Mouse (Mus musculus) heart, adult 2 months (tissue): ENCODE measurements around the gene Ankrd11.

Experiments used
- CTCF ChIP-seq: fragments of 200-600 bp; IDR thresholded peaks from 2 replicates; pipeline ENCODE4 v1.8.1; 2022; ENCODE audit warnings: antibody characterized with exemption, mild to moderate bottlenecking, moderate library complexity
- EP300 ChIP-seq: fragments of 200-500 bp; IDR thresholded peaks from 2 replicates; pipeline ENCODE4 v1.6.1; 2011; ENCODE audit warnings: low read depth, low read length, control low read depth; ENCODE audit not compliant: insufficient read depth
- POLR2A ChIP-seq: fragments of 200-500 bp; IDR thresholded peaks from 2 replicates; pipeline ENCODE4 v1.6.1; 2011; ENCODE audit warnings: mild to moderate bottlenecking, low read depth, low read length, control low read depth; ENCODE audit not compliant: insufficient read depth

DNA sequence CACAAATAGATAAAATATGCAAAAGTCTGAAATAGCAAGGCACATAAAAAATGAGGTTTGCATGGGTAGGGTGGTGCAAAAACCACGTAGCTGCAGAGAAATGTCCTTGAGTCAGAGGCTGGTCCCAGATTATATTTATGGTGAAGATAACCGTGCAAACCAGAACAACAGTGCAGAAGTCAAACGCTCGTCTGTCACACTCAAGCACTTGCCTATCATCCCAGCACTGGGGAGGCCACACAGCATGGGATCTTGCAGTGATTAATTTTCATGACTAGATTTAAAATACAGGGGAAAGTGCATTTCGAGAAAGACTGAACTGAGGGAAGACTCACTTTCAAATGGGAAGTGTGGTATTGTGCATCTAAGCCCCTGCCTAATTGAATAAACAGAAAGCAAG, 48.3 kb downstream of the Ankrd11 start:
- TF ChIP-seq CTCF (no peak), POLR2A (no peak), EP300 (no peak)
